Mouse (Mus musculus) kidney, embryonic 15.5 days (tissue): ENCODE measurements around the gene Gadd45g. TPM values are rescaled to one million over a fixed set of nuclear protein-coding genes. Genes with fewer than 3 reads are reported as not detected.

Experiments
- polyA plus RNA-seq: library from polyadenylated mRNA; unstranded; fragments of >200 nt; fragmentation: Nextera tagmentation; extraction: Ambion mirVana; gene quantifications from 2 replicates; pipeline ENCODE4 v1.2.1, GENCODE M21; 2015

Gadd45g gene
- polyA plus RNA-seq, 1 experiment from 2014 or later = 40.2 TPM

Other genes with a start within 250 kb of the Gadd45g start
- gene Cks2, start 201.4 kb upstream of the Gadd45g start, polyA plus RNA-seq = 370 and 419 TPM in 2 replicates
- 26.6 and 31.9 TPM in 2 replicates for gene Secisbp2, start 195.0 kb upstream of the Gadd45g start, polyA plus RNA-seq
- 19.6 and 20.3 TPM in 2 replicates for gene Sema4d, start 52.9 kb upstream of the Gadd45g start, polyA plus RNA-seq